Mouse (Mus musculus): ENCODE measurements around the gene Nop9. TPM values are rescaled to one million over a fixed set of nuclear protein-coding genes. Genes with fewer than 3 reads are reported as not detected.

The Nop9 gene
- total RNA-seq, 2 experiments from 2014 or later = 10.5 to 12.5 TPM

GRCm38 (mm10) chr14:55765696-55766095 is 20.2 kb downstream of the Nop9 start, which contains the start of gene Ltb4r1:
Gene Ltb4r1, plus strand, starts transcription at chr14:55765962.
- no peak for DNase-seq (ENCODE audit: low spot score in 2 of 2)
- intact Hi-C loops (cut with DNase I) = loop anchor here (5.0 kb wide), 1 partner anchor 152 kb away; no protein-coding TSS in a partner anchor

GRCm38 (mm10) chr14:55767519-55768414 is 22.3 kb downstream of the Nop9 start:
- intact Hi-C loops (cut with DNase I) = loop anchor here (5.0 kb wide), 1 partner anchor 150 kb away; no protein-coding TSS in a partner anchor
- peak in 1 of 2 experiments; percentile 45 for DNase-seq (ENCODE audit: low spot score in 2 of 2)

GRCm38 (mm10) chr14:55768555-55768954 is 23.1 kb downstream of the Nop9 start:
- DNase-seq (ENCODE audit: low spot score in 2 of 2) = no peak
- intact Hi-C loops (cut with DNase I) = loop anchor here (5.0 kb wide), 1 partner anchor 149 kb away; no protein-coding TSS in a partner anchor

- DNase-seq (ENCODE audit: low spot score in 2 of 2) = no peak
- intact Hi-C loops (cut with DNase I) = loop anchor here (5.0 kb wide), 1 partner anchor 148 kb away; no protein-coding TSS in a partner anchor
Measured at GRCm38 (mm10) chr14:55769087-55769703, 23.7 kb downstream of the Nop9 start.

GRCm38 (mm10) chr14:55776711-55777110 is 31.2 kb downstream of the Nop9 start:
- no peak for DNase-seq (ENCODE audit: low spot score in 2 of 2)
- intact Hi-C loops (cut with DNase I) = no loop called here

- DNase-seq (ENCODE audit: low spot score in 2 of 2) = no peak
- intact Hi-C loops (cut with DNase I) = no loop called here
Measured at GRCm38 (mm10) chr14:55777176-55777575, 31.7 kb downstream of the Nop9 start.

- no peak for DNase-seq (ENCODE audit: low spot score in 2 of 2)
- intact Hi-C loops (cut with DNase I) = no loop called here
Measured at GRCm38 (mm10) chr14:55777806-55778205, 32.3 kb downstream of the Nop9 start.

- no peak for DNase-seq (ENCODE audit: low spot score in 2 of 2)
- intact Hi-C loops (cut with DNase I) = no loop called here
Measured at GRCm38 (mm10) chr14:55778686-55779085, 33.2 kb downstream of the Nop9 start.

- intact Hi-C loops (cut with DNase I) = no loop called here
- DNase-seq (ENCODE audit: low spot score in 2 of 2) = peak in 1 of 2 experiments; percentile 2
Measured at GRCm38 (mm10) chr14:55779656-55780055, 34.2 kb downstream of the Nop9 start.

GRCm38 (mm10) chr14:55780736-55781135 is 35.2 kb downstream of the Nop9 start:
- DNase-seq (ENCODE audit: low spot score in 2 of 2) = no peak
- intact Hi-C loops (cut with DNase I) = no loop called here

GRCm38 (mm10) chr14:55781310-55781709 is 35.8 kb downstream of the Nop9 start:
- intact Hi-C loops (cut with DNase I) = no loop called here
- DNase-seq (ENCODE audit: low spot score in 2 of 2) = peak; percentile 27 to 34

- no peak for DNase-seq (ENCODE audit: low spot score in 2 of 2)
- intact Hi-C loops (cut with DNase I) = no loop called here
Measured at GRCm38 (mm10) chr14:55782361-55782960, 37.0 kb downstream of the Nop9 start.

- no peak for DNase-seq (ENCODE audit: low spot score in 2 of 2)
- intact Hi-C loops (cut with DNase I) = no loop called here
Measured at GRCm38 (mm10) chr14:55783171-55783957, 37.9 kb downstream of the Nop9 start.

- DNase-seq (ENCODE audit: low spot score in 2 of 2) = no peak
Measured at GRCm38 (mm10) chr14:55783958-55784235, 38.4 kb downstream of the Nop9 start, which contains the start of gene Adcy4. Gene Adcy4, minus strand, starts transcription at chr14:55784095.

GRCm38 (mm10) chr14:55785195-55785594 is 39.7 kb downstream of the Nop9 start:
- intact Hi-C loops (cut with DNase I) = loop anchor here (2.0 kb wide), 1 partner anchor 78 kb away; no protein-coding TSS in a partner anchor
- no peak for DNase-seq (ENCODE audit: low spot score in 2 of 2)

More at GRCm38 (mm10) chr14:55783958-55784235, 38.4 kb downstream of the Nop9 start, which contains the start of gene Adcy4:
- intact Hi-C loops (cut with DNase I) = loop anchor here (2.0 kb wide), 1 partner anchor 79 kb away; no protein-coding TSS in a partner anchor

GRCm38 (mm10) chr14:55787731-55788130 is 42.2 kb downstream of the Nop9 start:
- no peak for DNase-seq (ENCODE audit: low spot score in 2 of 2)
- intact Hi-C loops (cut with DNase I) = no loop called here

- DNase-seq (ENCODE audit: low spot score in 2 of 2) = no peak
- intact Hi-C loops (cut with DNase I) = no loop called here
Measured at GRCm38 (mm10) chr14:55788256-55789050, 43.0 kb downstream of the Nop9 start, which contains the start of gene Ripk3. Gene Ripk3, minus strand, starts transcription at chr14:55788865.

- no peak for DNase-seq (ENCODE audit: low spot score in 2 of 2)
- intact Hi-C loops (cut with DNase I) = no loop called here
Measured at GRCm38 (mm10) chr14:55793461-55793860, 48.0 kb downstream of the Nop9 start.
